Comparison of ENCODE assay signal across 8 mouse cellular contexts in genomic region chr6:52240389-52241000, GRCm38 (mm10). TPM values are rescaled to one million over a fixed set of nuclear protein-coding genes. Genes with fewer than 3 reads are reported as not detected.
DNase-seq lines count a peak whose midpoint lies in the region; ATAC-seq and TF ChIP-seq lines count a peak whose summit lies in the region.

TSS of gene Hoxa10 (minus strand) at chr6:52240854.

- H3K9me3 ChIP-seq in forebrain, postnatal 0 days (ENCODE audit: low read length) = no peaks in the 10 kb centered on the region
- H3K9me3 ChIP-seq in hindbrain, embryonic 10.5 days = no peaks in the 10 kb centered on the region
- H3K9me3 ChIP-seq in limb, embryonic 11.5 days (ENCODE audit: control insufficient read depth, low read length) = no peaks in the 10 kb centered on the region
- H3K9me3 ChIP-seq in midbrain, postnatal 0 days (ENCODE audit: low read length) = no peaks in the 10 kb centered on the region

- H3K4me2 ChIP-seq in forebrain, postnatal 0 days (ENCODE audit: low read depth) = no peak within 1 kb of the TSS
- peak within 1 kb of the TSS; percentile 83 for H3K4me2 ChIP-seq in limb, embryonic 11.5 days (ENCODE audit: low read depth, severe bottlenecking)
- no peak within 1 kb of the TSS for H3K4me2 ChIP-seq in midbrain, postnatal 0 days (ENCODE audit: low read depth, low read length, poor library complexity, severe bottlenecking)

- H3K36me3 ChIP-seq in forebrain, postnatal 0 days (ENCODE audit: insufficient read depth) = no peaks in the 10 kb centered on the region
- no peaks in the 10 kb centered on the region for H3K36me3 ChIP-seq in hindbrain, embryonic 10.5 days
- H3K36me3 ChIP-seq in limb, embryonic 11.5 days (ENCODE audit: control insufficient read depth, insufficient read depth, low read length) = no peaks in the 10 kb centered on the region
- no peaks in the 10 kb centered on the region for H3K36me3 ChIP-seq in midbrain, postnatal 0 days (ENCODE audit: insufficient read depth, low read length)

- 2% methylated on average over 35 of the region's 35 CpGs for WGBS in forebrain, postnatal 0 days
- under 1% methylated on average over 35 of the region's 35 CpGs for WGBS in hindbrain, embryonic 10.5 days
- WGBS in limb, embryonic 11.5 days = under 1% methylated on average over 35 of the region's 35 CpGs
- WGBS in midbrain, postnatal 0 days = 1% methylated on average over 35 of the region's 35 CpGs

- H3K9ac ChIP-seq in forebrain, postnatal 0 days = no peak within 1 kb of the TSS
- peak within 1 kb of the TSS; percentile 100 for H3K9ac ChIP-seq in limb, embryonic 11.5 days (ENCODE audit: low read length)
- no peak within 1 kb of the TSS for H3K9ac ChIP-seq in midbrain, postnatal 0 days (replicated peaks; ENCODE audit: low read length, poor library complexity, severe bottlenecking)

- no peak within 1 kb of the TSS for H3K27ac ChIP-seq in forebrain, postnatal 0 days (ENCODE audit: low read depth, low read length)
- no peak within 1 kb of the TSS for H3K27ac ChIP-seq in hindbrain, embryonic 10.5 days
- peak within 1 kb of the TSS; percentile 99 for H3K27ac ChIP-seq in limb, embryonic 11.5 days (replicated peaks; ENCODE audit: low read depth, low read length)
- H3K27ac ChIP-seq in midbrain, postnatal 0 days (ENCODE audit: low read depth, low read length) = no peak within 1 kb of the TSS

- peaks cover 98% of the 10 kb centered on the region for H3K27me3 ChIP-seq in forebrain, postnatal 0 days (ENCODE audit: insufficient read depth, low read length)
- peaks cover 100% of the 10 kb centered on the region for H3K27me3 ChIP-seq in hindbrain, embryonic 10.5 days (ENCODE audit: insufficient read depth, poor library complexity, severe bottlenecking)
- no peaks in the 10 kb centered on the region for H3K27me3 ChIP-seq in limb, embryonic 11.5 days (ENCODE audit: control insufficient read depth, insufficient read depth, low read length)
- H3K27me3 ChIP-seq in midbrain, postnatal 0 days (ENCODE audit: insufficient read depth, low read length) = peaks cover 94% of the 10 kb centered on the region

- peak; percentile 68 for TF ChIP-seq CTCF in forebrain, postnatal 0 days (IDR thresholded peaks at IDR 0.05; ENCODE audit: low read depth)
- TF ChIP-seq CTCF in midbrain, postnatal 0 days (IDR thresholded peaks at IDR 0.05) = peak; percentile 69

- no peak within 1 kb of the TSS for H3K4me3 ChIP-seq in forebrain, postnatal 0 days (ENCODE audit: low read depth, low read length)
- peak within 1 kb of the TSS; percentile 18; the same call in 1 of the 2 replicates for H3K4me3 ChIP-seq in hindbrain, embryonic 10.5 days
- peak within 1 kb of the TSS; percentile 99 for H3K4me3 ChIP-seq in limb, embryonic 11.5 days (ENCODE audit: low read depth, low read length)
- no peak within 1 kb of the TSS for H3K4me3 ChIP-seq in midbrain, postnatal 0 days (ENCODE audit: low read depth, low read length)

- no peaks in the 10 kb centered on the region for H3K4me1 ChIP-seq in forebrain, postnatal 0 days (ENCODE audit: insufficient read depth)
- H3K4me1 ChIP-seq in hindbrain, embryonic 10.5 days (replicated peaks) = peaks cover 4% of the 10 kb centered on the region; the same call in 1 of the 2 replicates
- peaks cover 15% of the 10 kb centered on the region for H3K4me1 ChIP-seq in limb, embryonic 11.5 days (ENCODE audit: control insufficient read depth, insufficient read depth, low read length)
- no peaks in the 10 kb centered on the region for H3K4me1 ChIP-seq in midbrain, postnatal 0 days (ENCODE audit: insufficient read depth, low read length)

- ATAC-seq in forebrain, postnatal 0 days = no peak; the same call in 1 of the 2 replicates
- peak; percentile 45 for ATAC-seq in limb, embryonic 11.5 days (ENCODE audit: insufficient number of reproducible peaks, low FRiP score, low TSS enrichment, low read depth)
- ATAC-seq in midbrain, postnatal 0 days (ENCODE audit: low FRiP score) = no peak

- peak; percentile 72 to 75 for DNase-seq in CD8-positive naive resting alpha-beta T cell, adult 2 months (ENCODE audit: low read depth in 2 of 2, low spot score in 2 of 2)
- peak; percentile 71 to 78 for DNase-seq in adrenal gland, adult 18-20 months (ENCODE audit: low spot score in 2 of 2)
- DNase-seq in forebrain, postnatal 0 days = peak; percentile 75
- DNase-seq in hindbrain, embryonic 10.5 days (ENCODE audit: low spot score) = peak; percentile 87
- no peak for DNase-seq in limb, embryonic 11.5 days (ENCODE audit: low spot score)
- peak; percentile 54 for DNase-seq in midbrain, postnatal 0 days (ENCODE audit: low spot score)
- DNase-seq in testis, postnatal 10 days (ENCODE audit: low spot score) = peak; percentile 88
- no peak for DNase-seq in MN1 (ENCODE audit: low spot score)

RNA-seq across cellular contexts. Expression of gene Hoxa10, which starts in this region (rescaled TPM):
- total RNA-seq in adrenal gland, adult 18-20 months (2021) = under 1 TPM in 1 of 2 experiments, not detected in 1; 0.13 TPM
- not detected in 2 replicates for total RNA-seq in forebrain, postnatal 0 days (2014; rRNA removed)
- not detected in 2 replicates for polyA plus RNA-seq in forebrain, postnatal 0 days (2015; fragmentation: Nextera tagmentation; extraction: Ambion mirVana)
- not detected in 2 replicates for polyA plus RNA-seq in hindbrain, embryonic 10.5 days (2016; fragmentation: Nextera tagmentation; extraction: Ambion mirVana)
- 274 and 278 TPM in 2 replicates for polyA plus RNA-seq in limb, embryonic 11.5 days (2014; fragmentation: Nextera tagmentation; extraction: Ambion mirVana)
- not detected in 2 replicates for total RNA-seq in midbrain, postnatal 0 days (2014; rRNA removed)
- polyA plus RNA-seq in midbrain, postnatal 0 days (2015; fragmentation: Nextera tagmentation; extraction: Ambion mirVana) = not detected in 2 replicates

Comparison
In these comparisons a context has a peak if more than half of its experiments do, and no peak if none do; other contexts are left out.
1. RNA of gene Hoxa10 (polyA plus RNA-seq): 274 to 278 TPM in limb, embryonic 11.5 days; not detected in hindbrain, embryonic 10.5 days, not detected in forebrain, postnatal 0 days and not detected in midbrain, postnatal 0 days; every median in the first group is over 100 times any median in the second.
2. Peak in DNase-seq in adrenal gland, adult 18-20 months; RNA of the gene not detected or under 1 TPM.
3. Peak in DNase-seq in forebrain, postnatal 0 days; RNA of the gene not detected or under 1 TPM.
4. Peak in DNase-seq and H3K4me3 ChIP-seq in hindbrain, embryonic 10.5 days; RNA of the gene not detected or under 1 TPM.
5. Peak in DNase-seq in midbrain, postnatal 0 days; RNA of the gene not detected or under 1 TPM.
6. DNase-seq: peak in CD8-positive naive resting alpha-beta T cell, adult 2 months (2 of 2) and testis, postnatal 10 days (single experiment); none in limb, embryonic 11.5 days (single experiment) and MN1 (single experiment).